Mouse (Mus musculus) left cerebral cortex, postnatal 10 days (tissue): ENCODE data around the gene Gm21985. TPM values are rescaled to one million over a fixed set of nuclear protein-coding genes. Genes with fewer than 3 reads are reported as not detected.

ENCODE experiments used
- DNase-seq, 2 experiments: peaks; one replicate each; pipeline ENCODE4 v3.0.0; 2021 to 2022; ENCODE audit warnings: low spot score in 2 of 2, mixed read lengths in 1 of 2; ENCODE audit errors: extremely low spot score in 1 of 2
- intact Hi-C: fragments of 180-260 bp; cut with DNase I; formaldehyde crosslinking; loops from one replicate; pipeline ENCODE4 v1.15.1; 2025
- total RNA-seq, 2 experiments: library from RNA; stranded (reverse); gene quantifications; 2 replicates each; pipeline ENCODE4 v1.2.3; 2021

The Gm21985 gene
- total RNA-seq, result 1 to 10 TPM; 1.2 to 3.6 TPM

- intact Hi-C loops, result loop anchor here (5.0 to 10.0 kb wide), 2 partner anchors 101 to 219 kb away; partner anchors contain the start of genes Chrm5 and Emc4
- DNase-seq, result peak; percentile 46 to 82
Measured at GRCm38 (mm10) chr2:112266242-112266592, at the start of gene Gm21985. Gene Gm21985, plus strand, starts transcription at chr2:112266314.

DNA sequence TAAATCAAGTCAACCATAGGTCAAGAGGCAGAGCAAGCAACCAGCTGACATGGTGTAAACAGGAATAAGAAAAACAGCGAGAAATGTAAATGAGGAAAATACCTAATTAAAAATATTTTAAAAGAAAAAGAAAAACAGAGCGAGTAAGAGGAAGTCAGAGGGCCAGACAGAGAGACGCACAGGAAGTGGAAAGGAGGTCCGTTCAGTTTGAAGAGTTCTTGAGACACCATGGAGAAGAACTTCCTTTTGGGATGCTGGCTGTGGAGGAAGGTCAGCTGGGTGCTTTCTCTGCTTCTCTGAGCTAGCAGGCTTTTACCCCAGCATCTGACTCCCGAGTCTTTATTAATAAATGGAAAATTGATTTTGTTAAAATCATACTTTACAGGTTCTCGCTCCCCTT lies 48.5 kb upstream of the Gm21985 start:
- no peak for DNase-seq
- intact Hi-C loops, result loop anchor here (10.0 kb wide), 2 partner anchors 1223 to 1993 kb away; no protein-coding TSS in a partner anchor

DNA sequence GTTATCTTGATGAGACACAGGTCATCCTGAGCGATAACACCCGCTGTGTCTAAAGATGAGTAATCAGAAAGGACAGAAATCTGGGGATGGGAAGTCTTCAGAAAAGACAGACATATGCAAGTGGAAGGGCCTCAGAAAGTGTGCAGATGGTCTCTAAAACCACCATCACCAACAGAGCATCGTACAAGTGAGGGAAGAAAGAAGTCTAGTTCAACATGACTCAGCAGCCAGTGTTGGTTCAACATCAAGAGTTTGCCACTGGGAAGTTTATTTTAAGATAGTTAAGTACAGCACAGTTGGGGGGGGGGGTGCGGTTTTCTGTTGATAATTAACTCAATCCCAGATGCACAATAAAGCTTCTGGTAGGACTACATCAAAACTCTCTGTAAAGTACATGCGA lies 45.2 kb upstream of the Gm21985 start:
- no peak for DNase-seq
- intact Hi-C loops, result no loop called here

DNA sequence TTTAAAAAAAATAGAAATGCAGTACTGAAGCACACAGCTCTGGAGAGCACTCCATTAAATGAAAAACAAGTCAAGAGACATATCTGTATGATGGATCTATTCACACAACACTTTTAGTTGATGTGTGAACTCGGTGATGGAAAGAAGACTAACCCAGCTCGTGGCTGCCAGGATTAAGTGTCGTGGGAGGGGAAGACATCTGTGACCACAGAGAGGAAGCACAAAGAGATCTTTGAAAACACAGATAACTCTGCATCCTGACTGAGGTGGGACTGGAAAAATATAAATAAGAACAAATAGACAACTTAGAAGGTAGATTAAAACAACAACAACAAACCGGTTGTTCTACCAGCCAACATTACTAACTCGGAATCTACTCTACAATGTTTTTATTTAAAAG lies 43.5 kb upstream of the Gm21985 start:
- intact Hi-C loops, result no loop called here
- no peak for DNase-seq

DNA sequence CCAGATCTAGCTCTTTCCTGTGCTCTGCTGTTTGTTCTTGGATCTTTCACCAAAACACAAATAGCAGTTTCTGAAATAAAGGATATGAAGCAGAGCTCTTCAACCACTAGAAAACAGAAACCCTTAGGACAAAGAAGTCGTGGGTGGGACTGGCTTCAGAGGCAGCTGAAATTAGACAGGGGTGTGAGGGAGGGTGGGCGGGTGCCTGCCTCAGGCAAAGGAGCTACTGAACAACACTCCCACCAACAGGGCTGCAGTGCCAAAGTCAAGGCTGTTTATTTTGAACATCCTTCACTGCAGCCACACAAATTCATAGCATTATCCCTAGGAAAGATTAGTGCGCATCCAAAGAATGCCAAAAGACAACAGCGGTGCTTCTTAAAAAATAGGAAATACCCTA lies 41.8 kb upstream of the Gm21985 start:
- intact Hi-C loops, result no loop called here

DNA sequence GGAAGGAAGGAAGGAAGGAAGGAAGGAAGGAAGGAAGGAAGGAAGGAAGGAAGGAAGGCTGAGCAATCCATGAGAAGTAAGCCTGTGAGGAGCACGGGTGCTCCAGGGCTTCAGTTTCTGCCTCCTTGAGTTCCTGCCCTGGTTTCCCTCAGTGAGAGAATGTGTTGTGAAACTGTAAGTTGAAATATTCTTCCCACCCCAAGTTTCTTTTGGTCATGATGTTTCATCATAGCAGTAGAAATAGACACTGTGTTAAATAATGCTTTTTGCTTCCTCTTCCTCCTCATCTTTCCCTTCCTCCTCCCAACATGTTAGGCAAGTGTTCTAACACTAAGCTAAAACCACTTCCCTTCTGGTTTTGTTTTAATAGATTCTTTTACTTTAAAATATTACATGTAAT lies 33.5 kb upstream of the Gm21985 start:
- DNase-seq, result no peak
- intact Hi-C loops, result no loop called here

More for the DNA sequence above, 41.8 kb upstream of the Gm21985 start:
- no peak for DNase-seq

- intact Hi-C loops, result no loop called here
- no peak for DNase-seq
Measured at GRCm38 (mm10) chr2:112236620-112237019, 29.5 kb upstream of the Gm21985 start.

DNA sequence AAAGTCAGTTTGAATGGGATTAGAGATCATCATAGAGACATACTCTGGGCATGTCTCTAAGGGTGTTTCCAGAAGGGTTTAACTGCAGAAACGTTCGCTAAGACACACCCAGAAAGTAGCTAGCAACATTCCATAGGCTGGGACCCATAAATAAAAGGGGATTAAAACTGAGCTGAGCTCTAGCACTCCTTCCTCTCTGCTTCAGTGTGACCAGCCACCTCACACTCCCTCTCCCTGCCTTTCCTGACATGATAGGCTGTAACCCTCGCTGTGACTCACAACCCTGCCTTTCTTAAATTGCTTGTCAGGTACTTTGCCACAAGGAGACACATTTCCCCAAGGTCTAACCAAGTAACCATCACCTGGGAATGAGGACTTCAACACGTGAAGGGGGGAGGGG lies 28.1 kb upstream of the Gm21985 start:
- DNase-seq, result no peak
- intact Hi-C loops, result no loop called here

GRCm38 (mm10) chr2:112239212-112239934 lies 26.7 kb upstream of the Gm21985 start, which contains the start of gene Lpcat4:
Gene Lpcat4, plus strand, starts transcription at chr2:112239468.
- intact Hi-C loops, result no loop called here
- DNase-seq, result peak; percentile 90 to 93

DNA sequence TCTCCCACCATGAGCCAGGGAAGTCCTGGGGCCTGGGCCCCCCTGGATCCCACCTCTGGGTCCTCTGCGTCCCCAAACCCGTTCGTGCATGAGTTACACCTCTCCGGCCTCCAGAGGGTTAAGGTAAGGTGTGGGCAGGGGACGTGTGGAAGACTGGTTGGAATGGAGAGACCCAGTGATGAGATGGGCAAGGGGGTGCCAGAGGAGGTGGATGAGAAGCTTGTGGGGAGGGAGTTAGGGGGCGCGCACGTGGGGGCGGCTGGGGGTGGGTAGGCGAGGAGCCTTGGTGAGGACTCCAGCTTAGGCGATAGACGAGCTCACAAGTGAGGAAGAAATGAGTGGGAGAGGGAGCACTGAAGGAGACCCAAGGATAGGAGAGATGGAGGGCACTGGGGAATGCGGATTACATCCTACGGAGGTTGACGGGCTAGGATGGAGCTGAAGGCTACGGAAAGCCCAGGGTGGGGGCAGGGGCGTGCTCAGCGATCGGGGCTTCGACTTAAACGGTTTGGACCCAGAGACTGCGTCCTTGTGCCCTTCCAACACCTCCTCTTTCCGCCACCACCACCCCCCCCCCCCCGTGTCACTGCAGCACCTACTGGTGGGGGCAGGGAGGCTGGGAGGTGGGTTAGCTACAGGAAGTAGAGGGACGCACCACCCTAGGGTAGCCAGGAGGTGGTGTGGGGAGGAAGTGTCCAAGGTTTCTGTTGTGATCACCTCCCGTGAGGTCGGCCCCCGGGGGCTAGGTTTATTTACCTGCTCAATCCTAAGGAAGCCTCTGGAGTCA lies 26.0 kb upstream of the Gm21985 start:
- peak in 1 of 2 experiments; percentile 66 for DNase-seq
- intact Hi-C loops, result no loop called here

DNA sequence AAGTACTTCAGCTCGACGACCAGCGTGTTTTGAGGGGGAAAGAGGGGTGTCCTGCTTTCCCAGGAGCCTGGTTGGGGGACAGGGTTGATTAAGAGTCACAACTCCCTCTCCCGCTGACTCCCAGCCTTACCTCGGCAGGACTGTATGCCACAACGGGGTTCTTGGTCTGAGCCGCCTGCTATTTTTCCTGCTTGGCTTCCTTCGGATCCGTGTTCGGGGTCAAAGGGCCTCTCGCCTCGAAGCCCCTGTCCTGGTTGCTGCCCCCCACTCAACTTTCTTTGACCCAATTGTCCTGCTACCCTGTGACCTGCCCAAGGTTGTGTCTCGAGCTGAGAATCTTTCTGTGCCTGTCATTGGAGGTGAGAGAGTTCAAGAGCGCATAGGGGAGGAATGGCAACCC lies 24.3 kb upstream of the Gm21985 start:
- intact Hi-C loops, result no loop called here
- no peak for DNase-seq

DNA sequence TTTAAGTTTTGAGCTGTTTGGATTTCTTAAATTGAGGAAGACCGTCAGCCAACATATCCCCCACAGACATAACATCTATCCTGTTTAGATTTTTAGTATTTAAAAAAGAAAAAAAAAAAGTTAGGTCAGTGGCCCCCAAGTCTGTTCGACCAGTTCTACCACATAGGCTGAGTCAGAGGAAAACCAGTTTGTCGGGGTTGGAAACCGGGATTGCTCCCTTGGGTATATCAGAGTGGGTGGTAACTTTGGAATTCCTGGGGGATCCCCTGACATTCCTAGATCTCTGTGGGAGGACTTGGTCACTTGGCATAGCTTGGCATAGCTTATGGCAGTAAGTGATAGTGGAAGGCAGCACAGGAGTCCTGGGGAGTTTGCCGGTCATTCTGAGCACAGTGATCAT lies 20.8 kb upstream of the Gm21985 start:
- DNase-seq, result no peak
- intact Hi-C loops, result no loop called here

DNA sequence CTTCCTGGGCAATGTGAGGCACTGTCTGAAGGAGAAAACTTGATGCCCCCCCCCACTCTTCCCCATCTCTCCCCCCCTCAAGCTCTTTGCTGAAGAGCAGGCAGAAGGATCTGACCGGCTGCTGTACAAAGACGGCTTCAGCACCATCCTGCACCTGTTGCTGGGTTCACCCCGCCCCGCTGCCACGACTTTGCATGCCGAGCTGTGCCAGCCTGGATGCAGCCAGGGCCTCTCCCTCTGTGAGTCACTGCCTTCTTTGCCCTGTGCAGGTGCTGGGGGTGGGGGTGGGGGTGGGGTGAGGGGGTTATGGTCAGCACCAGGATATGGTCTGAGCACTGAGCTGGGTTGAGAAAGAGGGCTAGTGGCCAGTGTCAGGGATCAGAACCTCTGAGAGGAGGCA lies 19.9 kb upstream of the Gm21985 start:
- no peak for DNase-seq
- intact Hi-C loops, result no loop called here

GRCm38 (mm10) chr2:112247323-112247722 lies 18.8 kb upstream of the Gm21985 start:
- no peak for DNase-seq
- intact Hi-C loops, result no loop called here

DNA sequence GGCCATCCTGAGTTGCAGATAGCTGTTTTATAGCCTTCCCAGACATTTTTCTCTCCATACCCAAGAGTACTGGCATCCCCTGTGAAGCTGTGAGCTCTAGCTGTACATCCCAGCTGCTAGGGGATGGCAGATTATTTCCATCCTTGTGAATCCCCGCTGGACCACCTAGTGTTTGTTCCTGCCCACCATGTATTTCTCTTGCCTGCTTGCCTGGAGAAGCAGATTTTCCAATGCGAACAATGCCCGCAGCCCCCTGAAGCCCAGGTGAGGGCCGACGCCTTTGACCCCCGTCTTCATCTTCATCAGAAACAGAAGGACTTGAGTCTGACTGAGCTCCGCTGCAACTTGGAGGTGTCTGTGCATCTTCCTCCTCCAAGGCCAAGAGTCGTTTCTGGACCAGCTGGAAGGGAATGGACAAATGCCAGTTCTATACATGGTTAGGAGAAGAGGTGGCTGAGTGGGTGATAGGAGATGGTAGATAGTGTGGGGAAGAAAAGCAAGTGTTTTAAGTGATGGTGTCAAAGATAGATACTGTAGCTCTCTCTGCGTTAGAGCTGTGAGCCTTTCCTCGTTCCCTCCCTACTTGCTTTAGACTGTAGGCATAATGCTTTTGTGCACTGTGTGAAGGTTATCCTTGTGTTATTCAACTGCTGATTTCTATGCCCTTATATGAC lies 16.2 kb upstream of the Gm21985 start:
- DNase-seq, result no peak

GRCm38 (mm10) chr2:112254675-112255515 lies 11.2 kb upstream of the Gm21985 start:
- intact Hi-C loops, result no loop called here
- no peak for DNase-seq

More for the DNA sequence above, 16.2 kb upstream of the Gm21985 start:
- intact Hi-C loops, result no loop called here

DNA sequence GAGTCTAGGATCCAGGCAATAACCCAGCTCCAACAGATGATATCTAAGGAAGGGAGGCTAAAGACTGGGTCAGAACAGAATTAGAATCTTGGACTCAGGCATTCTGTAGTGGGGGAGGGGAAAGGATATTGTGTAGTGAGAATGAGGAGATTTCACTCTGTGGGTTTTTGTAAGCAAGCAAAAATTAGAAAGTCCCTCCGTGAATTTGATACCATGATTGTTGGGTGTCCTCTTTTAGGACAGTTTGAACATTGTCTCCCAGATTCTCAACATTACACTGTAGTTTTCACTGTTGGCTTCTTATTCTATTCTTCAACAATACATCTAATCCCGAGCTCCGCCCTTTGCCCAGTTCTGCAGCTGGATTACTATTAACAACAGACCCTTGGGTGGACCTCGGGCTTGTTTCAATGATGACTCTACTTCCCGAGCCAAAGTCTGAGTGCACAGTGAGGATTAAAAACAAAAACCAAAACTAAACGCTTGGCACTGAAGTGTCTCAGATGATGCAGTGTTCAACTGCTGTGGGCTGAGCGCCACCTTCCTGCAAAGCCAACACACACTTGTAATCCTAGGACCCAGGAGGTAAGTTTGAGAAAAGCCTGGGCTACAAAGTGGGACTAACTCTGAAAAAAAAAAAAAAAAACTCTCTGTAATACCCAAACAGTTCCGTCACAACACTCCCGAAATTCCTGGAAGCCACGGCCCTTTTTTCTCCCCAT lies 6.7 kb upstream of the Gm21985 start, which contains the start of gene Nutm1:
Gene Nutm1 (minus strand): TSS at position 51 of the 722 bp plus-strand sequence.
- DNase-seq, result no peak
- intact Hi-C loops, result no loop called here
